Mouse (Mus musculus) lung, postnatal 25 days (tissue): ENCODE data around the gene Txn1.

Experiments used
- DNase-seq: peaks from one replicate; pipeline ENCODE4 v3.0.0; 2022; ENCODE audit warnings: low spot score

The Txn1 gene

GRCm38 (mm10) chr4:57940631-57941030 is 15.6 kb downstream of the Txn1 start:
- no peak for DNase-seq

- no peak for DNase-seq
Measured at GRCm38 (mm10) chr4:57937292-57937691, 18.9 kb downstream of the Txn1 start.

DNA sequence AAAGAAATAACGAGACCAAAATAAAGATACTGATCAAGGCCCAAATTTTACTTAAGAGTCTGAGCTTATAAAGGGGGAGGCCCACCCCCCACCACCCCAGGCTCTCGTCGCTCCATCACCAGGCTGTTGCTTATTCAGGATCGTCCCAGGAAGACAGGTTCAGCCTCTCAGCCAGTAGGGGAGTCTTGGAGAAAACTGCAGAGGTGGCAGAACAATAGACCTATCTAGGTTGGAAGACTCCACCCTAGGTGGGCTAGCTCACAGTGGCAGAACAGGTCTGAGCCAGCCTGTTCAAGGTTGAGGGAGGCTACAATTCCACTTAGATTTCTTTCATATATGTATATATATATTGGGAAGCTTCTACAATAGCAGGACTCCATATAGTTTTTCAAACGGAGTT is 22.0 kb downstream of the Txn1 start:
- no peak for DNase-seq

DNA sequence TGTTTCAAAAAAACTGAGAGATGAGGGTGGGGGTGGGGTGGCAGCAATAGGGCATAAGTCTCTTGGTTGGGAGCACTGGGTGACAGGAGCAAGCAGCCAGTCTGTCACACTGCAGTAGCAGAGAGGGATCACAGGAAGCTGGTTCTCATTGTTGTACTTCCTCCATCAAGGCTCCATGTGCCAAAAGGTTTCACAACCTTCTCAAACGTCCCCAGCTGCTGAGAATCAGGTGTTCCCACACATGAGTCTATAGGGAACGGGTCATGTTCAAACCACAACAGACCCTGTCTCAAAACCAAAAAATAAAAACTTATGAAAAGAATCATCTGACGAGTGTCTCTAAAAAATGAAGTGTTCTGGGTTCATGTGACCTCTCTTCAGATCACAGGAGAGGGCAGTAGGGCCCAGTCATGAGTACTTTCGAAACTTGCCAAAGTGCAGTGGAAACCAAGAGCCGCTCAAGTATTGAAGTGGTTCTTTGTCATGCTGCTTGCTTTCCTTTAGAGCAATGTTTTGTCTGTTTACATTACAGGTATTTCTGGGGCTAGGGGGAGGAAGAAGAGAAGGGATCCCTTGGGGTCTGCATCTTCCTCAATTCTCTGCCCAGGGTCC is 25.5 kb downstream of the Txn1 start:
- DNase-seq: peak; percentile 68

- peak; percentile 41 for DNase-seq
Measured at GRCm38 (mm10) chr4:57927464-57928205, 28.6 kb downstream of the Txn1 start.

GRCm38 (mm10) chr4:57924556-57925071 is 31.6 kb downstream of the Txn1 start:
- no peak for DNase-seq

- DNase-seq: no peak
Measured at GRCm38 (mm10) chr4:57922171-57922570, 34.0 kb downstream of the Txn1 start.

GRCm38 (mm10) chr4:57920522-57920921 is 35.7 kb downstream of the Txn1 start:
- no peak for DNase-seq

DNA sequence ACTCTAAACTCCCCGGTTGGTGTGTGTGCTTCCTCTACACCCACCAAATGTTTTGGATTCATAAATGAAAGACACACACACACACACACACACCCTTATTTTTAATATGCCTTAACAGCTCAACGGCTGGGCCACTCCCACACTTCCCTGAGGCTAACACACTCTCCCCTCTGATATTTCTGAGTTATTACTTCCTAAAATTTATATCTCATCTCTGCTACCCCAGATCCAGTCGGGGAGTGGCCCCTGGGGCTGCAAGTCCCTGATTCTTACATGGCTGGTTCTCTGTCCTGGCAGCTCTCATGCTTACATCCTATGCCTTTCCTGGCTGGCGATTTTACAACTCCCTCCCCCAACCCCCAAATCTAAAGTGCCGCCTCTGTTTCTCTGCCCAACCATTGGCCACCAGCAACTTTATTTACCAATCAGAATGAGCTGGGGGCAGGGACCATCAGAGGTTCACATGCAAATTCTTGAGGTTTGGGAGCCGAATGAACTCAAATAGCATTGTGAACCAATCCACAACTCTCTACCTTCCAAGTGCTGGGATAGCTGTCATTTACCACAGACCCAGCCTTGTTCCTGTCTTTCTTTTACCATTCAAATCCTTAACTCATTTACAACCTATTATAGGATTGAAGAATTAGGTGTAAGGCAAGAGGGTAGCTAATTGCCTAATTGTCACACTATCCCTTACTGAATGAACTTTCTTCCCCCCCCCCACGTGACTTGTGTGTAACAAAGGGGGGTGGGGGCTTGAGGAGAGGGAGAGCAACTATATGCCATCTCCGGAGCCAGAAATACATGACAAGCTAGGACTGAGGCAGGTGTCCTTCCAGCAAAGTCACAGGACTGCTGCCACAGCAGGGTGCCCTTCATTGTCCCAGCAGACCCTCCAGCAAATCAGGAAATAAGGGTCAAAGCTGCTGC is 36.5 kb downstream of the Txn1 start:
- no peak for DNase-seq

DNA sequence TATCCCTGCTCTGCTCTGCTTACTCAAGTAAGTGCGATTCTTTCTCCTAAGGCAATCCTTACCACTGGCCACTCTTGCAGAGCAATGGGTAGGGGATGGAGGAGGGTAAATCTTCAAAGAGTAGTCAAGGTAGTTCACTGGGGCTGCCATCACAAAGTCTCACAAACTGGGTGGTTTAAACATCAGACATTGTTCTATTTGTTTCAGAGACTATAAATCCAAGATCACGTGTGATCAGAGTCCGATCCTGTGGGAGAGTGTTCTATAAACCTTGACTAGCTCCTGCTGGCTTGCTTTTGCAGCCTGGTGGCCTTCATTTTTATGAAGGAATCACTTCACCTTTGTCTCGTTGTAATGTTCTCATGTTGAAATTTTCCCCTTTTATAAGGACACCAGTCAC is 39.5 kb downstream of the Txn1 start:
- DNase-seq: no peak

- peak; percentile 38 for DNase-seq
Measured at GRCm38 (mm10) chr4:57916201-57916661, 40.0 kb downstream of the Txn1 start, which contains the start of gene D630039A03Rik. D630039A03Rik (minus strand) TSS chr4:57916297.

DNA sequence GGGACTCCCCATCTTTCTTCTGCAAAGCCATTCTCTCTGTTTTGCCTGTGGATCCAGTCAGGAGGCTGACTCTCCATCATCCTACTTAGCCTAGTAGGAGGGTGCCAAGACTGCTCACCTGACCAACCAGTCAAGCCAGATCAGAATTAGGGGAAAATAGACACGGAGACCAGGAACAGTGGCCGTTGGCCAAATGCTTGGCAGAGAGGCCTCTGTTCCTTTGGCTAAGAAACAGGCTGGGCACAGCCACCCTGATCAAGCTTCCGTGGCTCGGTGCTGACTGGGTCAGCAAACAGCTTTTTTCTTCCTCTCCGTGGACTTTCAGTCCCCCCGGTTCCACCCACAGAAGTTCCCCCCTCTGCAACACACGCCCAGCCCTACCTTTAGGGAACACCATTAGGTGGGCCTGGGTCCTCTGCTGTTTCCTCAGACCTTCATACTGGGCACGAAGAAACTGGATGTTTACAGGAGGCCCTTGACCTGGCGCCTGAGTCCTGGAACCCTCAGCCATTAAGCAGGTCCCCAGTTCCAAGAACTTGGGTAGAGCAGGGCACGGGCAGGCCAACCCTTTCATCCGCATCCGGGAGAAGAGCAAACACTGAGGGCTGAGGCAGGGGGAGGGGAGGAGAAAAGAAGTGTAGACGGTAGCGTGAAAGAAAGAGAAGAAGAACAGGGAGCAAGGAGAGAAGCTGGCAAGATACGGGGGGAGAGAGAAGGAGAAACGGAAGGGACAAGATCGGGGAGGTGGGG is 40.8 kb downstream of the Txn1 start:
- peak; percentile 80 for DNase-seq

DNA sequence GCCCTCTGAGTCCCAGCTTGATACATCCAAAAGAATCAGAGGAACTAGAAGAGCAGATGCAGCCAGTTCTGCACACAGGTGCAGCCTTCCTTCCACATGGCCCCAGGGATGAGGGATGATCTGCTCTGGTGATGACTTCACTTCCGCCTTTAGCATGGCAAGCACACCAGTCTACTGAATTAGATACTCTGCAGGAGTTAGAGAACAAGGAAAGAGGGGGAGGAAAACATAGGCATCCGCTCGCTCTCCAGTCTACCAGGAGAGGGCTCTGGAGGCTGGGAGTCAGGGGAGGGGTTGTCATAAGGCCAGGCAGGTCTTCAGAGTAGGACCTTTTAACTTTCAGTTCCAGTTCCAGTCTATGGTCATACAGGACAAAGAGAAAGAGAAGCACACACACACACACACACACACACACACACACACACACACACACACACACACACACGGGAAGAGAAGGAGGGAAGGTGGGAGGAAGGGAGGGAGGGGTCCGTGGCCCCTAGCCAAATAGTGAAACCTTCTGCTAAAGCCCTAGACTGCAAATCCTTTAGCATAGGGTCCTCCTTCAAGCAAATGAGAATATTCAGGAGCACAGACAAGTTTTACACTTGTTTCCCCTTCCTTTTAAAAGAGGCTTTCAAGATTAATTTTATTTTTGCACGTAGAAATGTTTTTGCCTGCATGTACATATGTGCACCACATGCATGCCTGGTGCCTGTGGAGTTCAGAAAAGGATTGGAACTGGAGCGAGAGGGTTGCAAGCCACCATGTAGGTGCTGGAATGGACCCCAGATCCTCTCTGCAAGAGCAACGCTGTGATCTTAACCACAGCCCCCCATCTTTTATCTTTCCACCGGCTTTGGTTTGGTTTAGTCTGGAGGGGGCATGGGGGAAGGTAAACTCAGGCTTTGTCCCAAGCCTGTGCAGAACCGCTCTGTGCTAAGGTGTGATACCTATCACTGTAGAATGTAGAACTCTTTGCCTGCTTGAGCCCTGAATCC is 41.7 kb downstream of the Txn1 start:
- DNase-seq: peak; percentile 17

DNA sequence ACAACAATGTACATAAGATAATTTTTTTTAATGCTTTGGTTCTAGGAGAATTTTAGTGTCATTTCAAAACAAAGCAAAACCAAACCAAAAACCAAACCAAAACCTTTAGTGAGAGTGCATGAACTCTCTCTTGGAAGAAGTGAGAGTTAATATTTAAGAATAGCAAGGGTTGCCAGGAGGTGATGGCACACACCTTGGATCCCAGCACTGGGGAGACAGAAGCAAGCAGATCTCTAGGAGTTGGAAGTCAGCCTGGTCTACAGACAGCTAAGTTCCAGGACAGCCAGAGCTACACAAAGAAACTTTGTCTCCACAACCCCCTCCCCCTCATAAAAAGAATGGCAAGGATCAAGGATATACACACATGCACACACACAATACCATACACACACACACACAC is 43.2 kb downstream of the Txn1 start:
- no peak for DNase-seq

DNA sequence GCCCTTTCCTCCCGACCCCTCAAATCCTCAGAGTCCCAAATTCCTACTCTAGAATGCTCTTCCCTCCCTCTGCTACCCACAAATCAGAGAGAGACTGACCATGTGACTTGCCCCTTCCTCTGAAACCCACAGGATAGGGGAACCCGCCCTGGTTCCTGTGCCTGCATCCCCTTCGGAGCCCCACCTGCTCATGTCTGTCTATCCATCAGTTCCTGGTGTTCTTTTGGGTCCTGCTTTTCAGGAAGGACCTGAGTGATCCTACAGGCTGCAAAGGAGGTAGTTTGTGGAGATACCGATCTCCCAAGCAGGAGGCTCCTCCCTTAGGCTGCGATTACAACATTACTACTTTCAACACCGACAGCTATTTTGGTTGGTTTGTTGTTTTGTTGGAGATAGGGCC is 47.4 kb downstream of the Txn1 start:
- no peak for DNase-seq

DNA sequence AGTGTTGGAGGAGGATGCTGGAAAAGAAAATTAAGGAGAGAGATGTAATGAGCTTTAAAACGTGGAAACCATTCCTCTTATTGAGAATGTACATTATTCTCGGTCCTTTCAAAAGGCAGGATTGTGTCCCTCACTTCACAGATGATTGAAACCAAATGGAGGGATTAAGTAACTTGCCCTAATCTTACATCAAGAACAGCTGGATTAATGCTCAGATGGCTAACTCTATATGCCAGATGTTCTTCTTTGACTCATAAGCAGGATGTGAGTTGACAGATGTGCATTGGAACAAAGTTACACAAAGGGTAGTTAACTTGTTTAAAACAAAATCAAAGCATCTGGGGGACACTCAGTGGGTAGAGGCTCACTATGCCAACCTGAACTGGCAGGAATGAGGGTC is 49.5 kb downstream of the Txn1 start:
- DNase-seq: no peak

- DNase-seq: peak; percentile 54
Measured at GRCm38 (mm10) chr4:57904638-57905037, 51.6 kb downstream of the Txn1 start.

DNA sequence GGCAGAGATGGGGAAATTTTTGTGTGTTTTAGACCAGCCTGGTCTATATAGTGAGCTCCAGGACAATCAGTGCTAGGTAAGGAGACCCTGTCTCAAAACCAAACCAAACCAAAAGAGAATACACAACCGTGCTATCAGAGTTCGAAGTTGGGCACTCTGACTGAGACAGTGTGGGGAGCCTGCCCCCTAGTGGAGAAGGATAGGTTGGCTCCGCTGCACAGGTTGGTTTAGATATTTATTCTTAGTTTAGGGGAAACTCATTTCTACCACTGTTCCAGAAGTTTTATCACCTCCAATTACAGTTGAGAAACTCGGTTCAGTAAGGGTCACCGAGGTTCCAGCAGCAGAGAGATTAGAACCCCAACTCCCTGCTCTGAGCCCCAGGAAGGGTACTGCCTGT is 52.0 kb downstream of the Txn1 start:
- DNase-seq: peak; percentile 67

DNA sequence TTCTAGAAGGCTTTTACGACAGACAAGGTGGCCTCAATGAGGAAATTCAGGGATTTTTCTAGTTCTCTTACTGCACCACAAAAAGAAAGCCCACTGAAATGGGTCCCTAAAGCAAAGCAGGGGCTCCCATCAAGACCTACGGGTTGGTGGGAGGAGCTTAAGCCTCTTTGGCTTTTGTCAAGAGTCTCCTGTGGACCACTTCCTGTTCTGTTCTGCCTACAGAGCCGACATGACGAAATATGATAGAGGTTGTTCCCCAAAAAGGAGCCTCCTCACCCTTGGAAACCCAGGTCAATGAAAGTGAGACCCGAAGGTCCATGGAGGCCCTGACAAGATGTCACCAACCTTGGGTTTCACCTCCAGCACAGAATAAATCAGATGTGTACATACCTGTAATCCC is 53.6 kb downstream of the Txn1 start:
- DNase-seq: no peak

DNA sequence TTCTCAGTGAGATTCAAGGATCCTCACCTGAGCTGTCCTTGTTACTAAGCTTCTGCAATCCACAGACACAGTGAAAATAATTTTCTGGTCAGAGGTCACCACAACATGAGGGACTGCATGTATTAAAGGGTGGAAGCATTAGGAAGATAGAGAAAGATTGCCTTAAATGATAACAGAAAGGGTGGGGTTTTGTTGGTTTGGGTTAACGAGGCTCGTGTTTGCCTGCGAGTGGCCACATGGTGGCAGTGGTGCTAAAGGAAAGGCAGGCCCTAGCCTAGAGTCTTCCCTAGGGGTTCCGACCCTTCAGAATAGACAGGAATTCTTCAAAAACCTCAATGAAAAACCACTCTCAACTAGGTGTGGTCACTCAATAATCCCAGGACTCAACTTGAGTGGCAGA is 55.0 kb downstream of the Txn1 start:
- peak; percentile 39 for DNase-seq
